Mouse (Mus musculus) olfactory bulb, adult 2 months (tissue): ENCODE measurements around the gene Gm49387.

Source experiments
- CTCF ChIP-seq: fragments of 200-500 bp; IDR thresholded peaks from 2 replicates; pipeline ENCODE4 v1.5.1; 2012; ENCODE audit warnings: low read depth, mild to moderate bottlenecking, low read length, moderate library complexity; ENCODE audit not compliant: insufficient read depth
- POLR2A ChIP-seq: fragments of 200-500 bp; IDR thresholded peaks from 2 replicates; pipeline ENCODE4 v1.6.1; 2012; ENCODE audit warnings: mild to moderate bottlenecking, low read depth, low read length, moderate library complexity; ENCODE audit not compliant: insufficient read depth

GRCm38 (mm10) chr14:31593036-31593435 lies 47.6 kb downstream of the Gm49387 start:
- TF ChIP-seq CTCF (no peak), POLR2A (no peak)
